Mouse (Mus musculus) heart, postnatal 0 days (tissue): ENCODE measurements around the gene Bcas3. TPM values are rescaled to one million over a fixed set of nuclear protein-coding genes. Genes with fewer than 3 reads are reported as not detected.
A peak's percentile ranks its signal among the peaks of the same experiment; 100 is the strongest.

Experiments used
- ATAC-seq: fragments of 200-750 bp; cut with Nextera tagmentation; 2 replicates; pipeline ENCODE4 v1.8.0; 2017; ENCODE audit warnings: low read depth, moderate number of reproducible peaks, moderate library complexity; ENCODE audit not compliant: insufficient read depth
- DNase-seq: peaks from one replicate; pipeline ENCODE4 v3.0.0-alpha.2; 2016; ENCODE audit warnings: low spot score
- H3K27ac ChIP-seq: fragments of 300-500 bp; sonication (generic); 2 replicates; pipeline ENCODE4 v1.5.1; 2014; ENCODE audit warnings: low read depth, mild to moderate bottlenecking
- H3K27me3 ChIP-seq: fragments of 300-500 bp; sonication (generic); 2 replicates; pipeline ENCODE4 v1.6.1; 2014; ENCODE audit warnings: low read length, mixed read lengths; ENCODE audit not compliant: control insufficient read depth, insufficient read depth
- H3K36me3 ChIP-seq: fragments of 300-500 bp; sonication (generic); replicated peaks from 2 replicates; pipeline ENCODE4 v1.6.1; 2014; ENCODE audit warnings: low read length, mixed read lengths; ENCODE audit not compliant: control insufficient read depth, insufficient read depth
- H3K4me1 ChIP-seq: fragments of 300-500 bp; sonication (generic); 2 replicates; pipeline ENCODE4 v1.6.1; 2014; ENCODE audit warnings: antibody characterized with exemption; ENCODE audit not compliant: control insufficient read depth, insufficient read depth
- H3K4me2 ChIP-seq: fragments of 300-500 bp; sonication (generic); 2 replicates; pipeline ENCODE4 v1.6.1; 2014; ENCODE audit warnings: low read depth, mild to moderate bottlenecking, low read length, moderate library complexity
- H3K4me3 ChIP-seq: fragments of 300-500 bp; sonication (generic); 2 replicates; pipeline ENCODE4 v1.5.1; 2014; ENCODE audit warnings: low read depth, low read length
- H3K9ac ChIP-seq: fragments of 300-500 bp; sonication (generic); replicated peaks from 2 replicates; pipeline ENCODE4 v1.6.1; 2014; ENCODE audit warnings: low read depth, low read length, mixed read lengths
- H3K9me3 ChIP-seq: fragments of 300-500 bp; sonication (generic); replicated peaks from 2 replicates; pipeline ENCODE4 v1.6.1; 2016; ENCODE audit warnings: low read length; ENCODE audit not compliant: control insufficient read depth
- CTCF ChIP-seq: IDR thresholded peaks from 2 replicates; pipeline ENCODE4 v1.5.1; 2016; ENCODE audit warnings: antibody characterized with exemption, control low read depth, low read depth
- EP300 ChIP-seq: IDR thresholded peaks from 2 replicates; pipeline ENCODE4 v1.6.1; 2016; ENCODE audit warnings: antibody characterized with exemption, low read depth
- WGBS: fragments of 180-500 bp; shearing (Covaris S2); extraction: QIAGEN DNeasy Blood & Tissue Kit; methylation state at CpG from one replicate; pipeline ENCODE4 v1.1.7; 2014; 5-methylcytosine and 5-hydroxymethylcytosine counted together
- polyA plus RNA-seq: library from polyadenylated mRNA; unstranded; fragments of >200 nt; fragmentation: Nextera tagmentation; extraction: Ambion mirVana; gene quantifications from 2 replicates; pipeline ENCODE4 v1.2.1, GENCODE M21; 2015
- total RNA-seq: library from RNA; depleted of rRNA; stranded (reverse); fragments of >200 nt; gene quantifications from 2 replicates; pipeline ENCODE4 v1.2.3, GENCODE M21; 2014; ENCODE audit warnings: low replicate concordance

The Bcas3 gene
- total and polyA plus RNA-seq, 2 experiments from 2014 or later: 18.5 to 37.4 TPM

DNA sequence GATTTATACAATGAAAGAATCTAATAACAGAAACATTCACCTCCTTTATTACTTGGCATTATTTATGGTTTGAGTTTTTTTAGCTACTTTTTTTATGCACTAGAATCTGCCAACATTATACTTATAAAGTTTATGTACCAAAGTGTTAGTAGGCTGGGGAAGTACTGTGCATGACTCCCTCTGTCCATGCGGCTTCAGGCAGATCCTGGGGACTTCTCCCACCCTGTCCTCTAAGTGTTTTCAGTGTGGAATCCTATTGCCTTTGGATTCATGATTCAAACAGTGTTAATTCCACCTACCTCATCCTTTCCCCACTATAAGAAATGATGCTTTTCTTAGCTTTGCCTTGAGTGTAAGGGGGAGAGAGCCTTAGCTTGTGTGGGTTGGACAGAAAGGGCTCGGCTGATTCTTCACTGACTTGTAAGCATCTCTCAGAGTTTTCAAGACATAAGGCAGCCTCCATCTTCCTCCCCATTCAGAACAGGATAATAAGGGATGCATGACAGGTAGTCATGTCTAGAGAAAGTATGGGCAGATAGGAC lies 402.6 kb downstream of the Bcas3 start:
- no peaks in the 10 kb centered on the region for H3K9me3 ChIP-seq
- no peaks in the 10 kb centered on the region for H3K36me3 ChIP-seq
- WGBS: 82% methylated on average over 2 of the region's 2 CpGs
- H3K9ac ChIP-seq: no peak overlapping the region
- peaks cover 3% of the 10 kb centered on the region; the same call in 1 of the 2 replicates for H3K4me1 ChIP-seq
- H3K4me2 ChIP-seq: no peak overlapping the region
- no peak overlapping the region for H3K27ac ChIP-seq
- ATAC-seq: no peak
- H3K4me3 ChIP-seq: no peak overlapping the region
- TF ChIP-seq CTCF (no peak), EP300 (no peak)
- DNase-seq: no peak
- no peaks in the 10 kb centered on the region for H3K27me3 ChIP-seq

DNA sequence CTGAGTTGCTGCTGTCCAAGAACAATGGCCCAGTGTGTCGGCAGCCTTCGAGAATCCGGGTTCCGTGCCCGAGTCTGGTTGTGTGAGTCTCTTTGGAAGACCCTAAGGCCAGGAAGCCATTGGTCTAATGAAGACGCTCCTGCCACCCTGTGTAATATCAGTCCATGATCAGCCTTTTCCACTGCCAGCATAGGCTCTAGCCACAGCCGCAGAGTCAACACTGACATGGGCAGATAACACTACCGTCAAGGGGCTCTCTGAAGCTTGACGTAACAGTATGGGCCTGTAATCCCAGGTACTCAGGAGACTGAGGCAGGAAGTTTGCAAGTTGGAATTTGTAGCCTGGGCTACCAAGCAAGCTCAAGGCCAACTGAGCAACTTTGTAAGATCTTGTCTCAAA lies 405.9 kb downstream of the Bcas3 start:
- 86% methylated on average over 9 of the region's 9 CpGs for WGBS
- Histone ChIP-seq H3K27me3 (no peaks in the 10 kb centered on the region), H3K4me3 (no peak overlapping the region), H3K9ac (no peak overlapping the region), H3K36me3 (no peaks in the 10 kb centered on the region), H3K4me2 (no peak overlapping the region), H3K27ac (no peak overlapping the region), H3K4me1 (peaks cover 12% of the 10 kb centered on the region; the same call in 1 of the 2 replicates), H3K9me3 (no peaks in the 10 kb centered on the region)
- TF ChIP-seq CTCF: no peak
- TF ChIP-seq EP300: no peak
- ATAC-seq (no peak), DNase-seq (no peak)

DNA sequence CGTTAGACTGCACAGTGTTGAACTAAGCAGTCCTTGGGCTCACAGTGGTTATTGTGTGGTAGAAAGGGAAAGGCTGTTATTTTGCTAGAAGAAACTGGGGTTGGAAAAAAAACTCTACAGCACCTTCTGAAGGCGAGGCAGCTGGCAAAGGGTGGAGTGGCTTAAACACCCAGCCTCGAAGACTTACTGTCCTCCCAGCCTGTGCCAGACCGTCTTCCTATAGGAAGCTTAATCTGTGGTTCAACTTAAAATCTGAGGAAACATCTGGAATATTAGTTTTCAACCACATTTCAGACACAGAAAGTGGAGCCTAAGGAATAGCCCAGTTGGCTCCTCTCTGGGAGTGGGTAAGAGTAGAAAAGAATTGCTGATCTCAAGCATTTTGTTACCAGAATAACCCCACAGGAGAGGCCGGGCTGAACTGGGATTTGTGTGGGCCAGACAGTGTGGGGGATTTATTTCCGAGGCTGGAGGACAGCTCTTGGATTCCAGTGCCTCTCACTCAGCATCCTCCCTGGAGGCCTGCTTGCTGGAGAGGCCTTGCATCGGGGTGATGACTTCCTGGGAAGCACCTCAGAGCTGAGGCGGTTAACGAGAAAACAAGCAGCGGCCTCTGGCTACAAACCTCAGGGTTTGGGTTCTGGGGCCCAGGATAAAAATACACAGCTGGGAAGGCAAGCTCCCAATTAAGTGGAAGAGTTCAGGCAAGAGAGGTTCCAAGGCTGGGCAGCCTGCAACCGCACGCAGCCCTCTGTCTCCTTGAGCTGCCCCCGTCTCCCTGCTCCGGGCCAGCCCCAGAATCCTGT lies 406.9 kb downstream of the Bcas3 start:
- peaks cover 12% of the 10 kb centered on the region; the same call in 1 of the 2 replicates for H3K4me1 ChIP-seq
- ATAC-seq: peak; percentile 36; the same call in 1 of the 2 replicates
- no peaks in the 10 kb centered on the region for H3K27me3 ChIP-seq
- H3K36me3 ChIP-seq: no peaks in the 10 kb centered on the region
- no peak overlapping the region for H3K4me2 ChIP-seq
- no peak for TF ChIP-seq CTCF
- no peak for TF ChIP-seq EP300
- H3K27ac ChIP-seq: peak overlapping the region; percentile 40
- no peak overlapping the region for H3K9ac ChIP-seq
- 58% methylated on average over 14 of the region's 14 CpGs for WGBS
- no peaks in the 10 kb centered on the region for H3K9me3 ChIP-seq
- DNase-seq: no peak
- H3K4me3 ChIP-seq: no peak overlapping the region

DNA sequence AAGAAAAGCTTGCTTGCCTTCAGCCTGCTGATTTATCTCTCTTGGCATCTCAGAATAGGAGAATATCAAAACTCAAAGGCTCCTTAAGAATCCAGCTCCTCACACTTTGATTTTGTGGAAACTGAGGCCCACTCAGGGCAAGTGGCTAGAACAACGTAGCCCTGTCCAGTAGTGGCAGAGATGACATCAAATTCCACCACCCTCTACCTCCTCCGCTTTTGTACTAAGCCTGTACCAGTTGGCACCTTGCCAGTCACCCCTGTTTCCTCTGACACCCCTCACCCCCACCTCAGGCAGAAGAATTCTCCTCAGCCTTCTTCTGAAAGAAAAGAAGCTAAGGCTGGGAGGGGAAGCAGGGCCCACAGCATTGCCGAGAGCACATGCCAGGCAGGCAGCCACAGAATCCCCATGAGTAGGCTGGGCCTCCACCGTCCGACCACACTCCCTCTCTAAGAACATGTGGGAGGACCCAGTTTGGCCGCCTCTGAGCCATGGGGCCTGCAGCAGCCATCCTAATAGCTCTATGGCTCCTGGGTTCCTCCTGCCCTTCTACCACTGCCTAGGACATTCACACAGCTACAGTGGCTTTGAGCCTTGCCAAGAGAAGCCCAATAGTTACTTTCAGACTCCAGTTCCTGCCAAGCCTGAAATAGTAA lies 407.6 kb downstream of the Bcas3 start:
- DNase-seq (peak; percentile 61), ATAC-seq (peak; percentile 72)
- TF ChIP-seq EP300 (no peak), CTCF (no peak)
- H3K27me3 ChIP-seq: no peaks in the 10 kb centered on the region
- peaks cover 12% of the 10 kb centered on the region; the same call in 1 of the 2 replicates for H3K4me1 ChIP-seq
- no peaks in the 10 kb centered on the region for H3K9me3 ChIP-seq
- H3K4me2 ChIP-seq: no peak overlapping the region
- H3K27ac ChIP-seq: peak overlapping the region; percentile 40
- no peak overlapping the region for H3K4me3 ChIP-seq
- no peaks in the 10 kb centered on the region for H3K36me3 ChIP-seq
- 21% methylated on average over 6 of the region's 6 CpGs for WGBS
- H3K9ac ChIP-seq: no peak overlapping the region

DNA sequence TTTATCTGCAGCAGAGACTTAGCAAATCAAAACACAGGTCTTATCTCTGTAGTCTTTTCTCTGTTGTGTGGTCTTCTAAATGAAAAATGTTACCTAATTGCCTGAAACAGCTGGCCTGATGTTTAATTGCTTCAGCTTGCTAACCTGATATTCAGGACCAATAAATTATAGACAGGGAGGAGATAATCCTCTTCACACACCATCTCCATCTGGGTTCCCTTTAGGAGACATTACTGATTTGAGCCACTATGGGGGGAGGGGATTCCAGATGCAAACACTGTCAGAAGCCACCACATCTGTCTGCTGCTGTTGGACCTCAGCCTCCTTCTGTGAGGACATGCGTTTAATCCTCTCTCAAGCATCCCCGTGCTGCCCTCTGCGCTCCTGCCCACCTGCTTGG lies 408.2 kb downstream of the Bcas3 start:
- Histone ChIP-seq H3K36me3 (no peaks in the 10 kb centered on the region), H3K4me3 (no peak overlapping the region), H3K4me2 (no peak overlapping the region), H3K9me3 (no peaks in the 10 kb centered on the region), H3K27ac (peak overlapping the region; percentile 40; the same call in 1 of the 2 replicates), H3K9ac (no peak overlapping the region), H3K27me3 (no peaks in the 10 kb centered on the region), H3K4me1 (peaks cover 12% of the 10 kb centered on the region; the same call in 1 of the 2 replicates)
- WGBS: 88% methylated on average over 3 of the region's 3 CpGs
- no peak for ATAC-seq
- TF ChIP-seq EP300 (no peak), CTCF (no peak)
- DNase-seq: no peak
